Mouse (Mus musculus): Measurements from ENCODE around the gene Fam90a1a. TPM values are rescaled to one million over a fixed set of nuclear protein-coding genes. Genes with fewer than 3 reads are reported as not detected.

Fam90a1a gene
- total RNA-seq (2023) = not detected in 2 replicates

GRCm38 (mm10) chr8:21958414-21958813, at the start of gene Fam90a1a:
TSS of gene Fam90a1a (plus strand) at chr8:21958714.

GRCm38 (mm10) chr8:21932610-21933009, 25.9 kb upstream of the Fam90a1a start, which contains the start of gene Defb15:
TSS of gene Defb15 (minus strand) at chr8:21932710.

GRCm38 (mm10) chr8:21938052-21938451, 20.5 kb upstream of the Fam90a1a start, which contains the start of gene Defb35:
TSS of gene Defb35 (plus strand) at chr8:21938352.

DNA sequence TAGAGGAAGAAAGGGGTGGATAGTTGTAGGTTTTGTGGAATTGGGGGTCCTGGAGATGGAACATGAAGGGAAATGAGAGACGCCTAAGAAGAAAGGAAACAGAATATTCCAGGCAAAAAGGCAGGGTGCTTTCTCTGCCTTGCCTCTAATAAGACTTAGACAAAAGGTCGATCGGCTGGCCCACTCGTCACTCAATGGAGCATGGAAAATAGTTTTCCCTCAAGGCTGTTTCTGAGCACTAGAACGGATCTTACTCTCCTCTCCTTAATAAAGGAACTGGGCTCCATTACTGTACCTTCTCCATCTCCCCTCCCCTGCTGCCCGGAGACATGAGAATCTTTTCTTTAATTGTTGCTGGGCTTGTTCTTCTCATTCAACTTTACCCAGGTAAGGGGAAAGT, 12.1 kb upstream of the Fam90a1a start, which contains the start of gene Defb13:
Gene Defb13 (plus strand): TSS at position 301 of the 400 bp plus-strand sequence.

GRCm38 (mm10) chr8:21969475-21969874, 11.0 kb downstream of the Fam90a1a start, which contains the start of gene Ccdc70:
TSS of gene Ccdc70 (plus strand) at chr8:21969775.

Other genes starting within 250 kb of the Fam90a1a start
- not detected in 2 replicates for gene Defa24, start 224.2 kb upstream of the Fam90a1a start, total RNA-seq (2023)
- gene Defb50, start 135.2 kb upstream of the Fam90a1a start, total RNA-seq (2023) = not detected in 2 replicates
- not detected in 2 replicates for gene Defb2, start 118.8 kb upstream of the Fam90a1a start, total RNA-seq (2023)
- not detected in 2 replicates for gene Defb10, start 99.8 kb upstream of the Fam90a1a start, total RNA-seq (2023)
- gene Defb9, start 73.3 kb upstream of the Fam90a1a start, total RNA-seq (2023) = not detected in 2 replicates
- not detected in 2 replicates for gene Defb11, start 52.3 kb upstream of the Fam90a1a start, total RNA-seq (2023)
- not detected in 2 replicates for gene Defb15, start 26.0 kb upstream of the Fam90a1a start, total RNA-seq (2023)
- gene Defb35, start 20.4 kb upstream of the Fam90a1a start, total RNA-seq (2023) = not detected in 2 replicates
- not detected in 2 replicates for gene Defb13, start 12.0 kb upstream of the Fam90a1a start, total RNA-seq (2023)
- not detected in 2 replicates for gene Ccdc70, start 11.1 kb downstream of the Fam90a1a start, total RNA-seq (2023)
- 0.16 and 0.70 TPM in 2 replicates for gene Atp7b, start 101.6 kb downstream of the Fam90a1a start, total RNA-seq (2023)
- 12.5 and 13.5 TPM in 2 replicates for gene Alg11, start 102.0 kb downstream of the Fam90a1a start, total RNA-seq (2023)
- not detected in 2 replicates for gene Nek5, start 166.3 kb downstream of the Fam90a1a start, total RNA-seq (2023)
- gene Nek3, start 207.7 kb downstream of the Fam90a1a start, total RNA-seq (2023) = 1.3 and 1.4 TPM in 2 replicates
- gene Ckap2, start 227.1 kb downstream of the Fam90a1a start, total RNA-seq (2023) = 18.0 and 22.5 TPM in 2 replicates
- gene Vps36, start 234.1 kb downstream of the Fam90a1a start, total RNA-seq (2023) = 21.5 and 25.3 TPM in 2 replicates

Data from neutrophil, adult 65 days (primary cell).